Mouse (Mus musculus) cerebellum, adult 2 months (tissue): ENCODE measurements at regions not wholly inside any gene's neighbourhood (a gene's known extent, or its start where the extent isn't known, plus 50 kb on each side); places are given as distances from the start of the nearest gene placed in this dataset.

Experiments
- CTCF ChIP-seq: fragments of 200-500 bp; IDR thresholded peaks from 2 replicates; pipeline ENCODE4 v1.5.1; 2011; ENCODE audit warnings: low read depth, mild to moderate bottlenecking, control low read depth, low read length, moderate library complexity, borderline replicate concordance; ENCODE audit not compliant: insufficient read depth
- POLR2A ChIP-seq: fragments of 200-500 bp; IDR thresholded peaks from 2 replicates; pipeline ENCODE4 v1.6.1; 2011; ENCODE audit warnings: low read length, control low read depth, borderline replicate concordance; ENCODE audit not compliant: insufficient read depth

DNA sequence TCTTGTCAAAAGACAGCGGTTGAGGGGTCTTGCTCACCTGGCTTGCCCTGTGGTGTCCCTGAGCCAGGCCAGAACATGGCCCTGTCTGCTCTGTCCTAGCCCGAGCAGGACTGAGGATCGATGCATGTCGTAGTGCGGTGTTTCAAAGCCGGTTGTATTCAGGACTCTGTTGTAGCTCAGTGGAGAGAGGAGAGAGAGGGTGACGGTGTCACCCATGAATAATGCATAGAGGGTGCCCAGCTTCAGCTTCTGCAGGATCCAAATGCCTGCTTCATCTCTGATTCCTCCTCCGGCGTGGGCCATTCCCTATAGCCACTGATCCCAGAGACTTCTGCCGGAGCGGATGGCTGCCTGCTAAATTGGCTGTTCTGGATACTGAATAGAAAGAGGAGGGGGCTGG lies 126.7 kb upstream of the Cadm1 start:
- no peak for TF ChIP-seq POLR2A
- no peak for TF ChIP-seq CTCF
